In the genomic region with DNA sequence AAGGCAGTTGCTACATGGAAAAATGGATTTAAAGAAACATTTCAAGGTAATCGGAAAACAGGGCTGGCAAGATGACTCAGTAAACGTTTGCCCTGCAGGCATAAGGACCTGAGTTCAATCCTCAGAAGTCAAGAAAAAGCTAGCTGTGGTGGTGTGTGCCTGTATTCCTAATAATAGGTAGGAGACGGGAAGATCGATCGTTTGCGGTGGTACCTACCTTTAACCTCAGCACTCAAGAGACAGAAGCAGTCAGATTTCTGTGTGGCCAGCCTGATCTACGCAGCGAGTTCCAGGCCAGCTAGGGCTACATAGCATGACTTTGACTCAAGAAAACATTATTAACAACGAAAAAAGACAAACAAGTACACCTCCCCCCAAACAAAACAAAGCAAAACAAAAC, we compare ENCODE assay signal across 11 mouse cellular contexts. TPM values are rescaled to one million over a fixed set of nuclear protein-coding genes. Genes with fewer than 3 reads are reported as not detected.
DNase-seq lines count a peak whose midpoint lies in the region; ATAC-seq and TF ChIP-seq lines count a peak whose summit lies in the region.
"Had no signal": no experiment of that assay in that cellular context is flagged by ENCODE, and none has a peak within 500 bp of the region (broad histone marks: within the 10 kb centered on the region; RNA-seq: fewer than 3 reads in every experiment).

No protein-coding gene starts in this region.

- no peak overlapping the region for H3K4me2 ChIP-seq in forebrain, postnatal 0 days (ENCODE audit: low read depth)
- H3K4me2 ChIP-seq in midbrain, embryonic 11.5 days: peak overlapping the region; percentile 25; the same call in 1 of the 2 replicates

- H3K27me3 ChIP-seq in heart, adult 2 months (ENCODE audit: control insufficient read depth, insufficient read depth, low read length): no peaks in the 10 kb centered on the region
- H3K27me3 ChIP-seq in forebrain, postnatal 0 days (ENCODE audit: insufficient read depth, low read length): no peaks in the 10 kb centered on the region
- peaks cover 4% of the 10 kb centered on the region for H3K27me3 ChIP-seq in midbrain, embryonic 11.5 days (ENCODE audit: control insufficient read depth, insufficient read depth, low read length)

- intact Hi-C loops in heart, adult 2 months (cut with DNase I): no loop called here
- intact Hi-C loops in heart, postnatal 14 days (cut with DNase I): no loop called here
- intact Hi-C loops in left cerebral cortex, postnatal 14 days (cut with DNase I): no loop called here

- no peaks in the 10 kb centered on the region for H3K36me3 ChIP-seq in heart, adult 2 months (ENCODE audit: control insufficient read depth, insufficient read depth, low read length)
- H3K36me3 ChIP-seq in forebrain, postnatal 0 days (ENCODE audit: insufficient read depth): no peaks in the 10 kb centered on the region
- no peaks in the 10 kb centered on the region for H3K36me3 ChIP-seq in midbrain, embryonic 11.5 days (ENCODE audit: control insufficient read depth, insufficient read depth, low read length)

- TF ChIP-seq POLR2A in heart, adult 2 months (IDR thresholded peaks at IDR 0.05; ENCODE audit: insufficient read depth, low read depth, low read length): no peak

- no peaks in the 10 kb centered on the region for H3K79me2 ChIP-seq in heart, adult 2 months (replicated peaks; ENCODE audit: control insufficient read depth, insufficient read depth, low read length)

- peak overlapping the region; percentile 43 for H3K27ac ChIP-seq in heart, adult 2 months
- peak overlapping the region; percentile 57 for H3K27ac ChIP-seq in brown adipose tissue, adult 24 weeks (replicated peaks; ENCODE audit: low read depth, low read length)
- H3K27ac ChIP-seq in forebrain, postnatal 0 days (ENCODE audit: low read depth, low read length): peak overlapping the region; percentile 74
- H3K27ac ChIP-seq in midbrain, embryonic 11.5 days (ENCODE audit: low read depth, low read length): peak overlapping the region; percentile 79
- H3K27ac ChIP-seq: liver, embryonic 14.5 days; macrophage had no signal

- no peak for ATAC-seq in forebrain, postnatal 0 days
- peak; percentile 25 for ATAC-seq in midbrain, embryonic 11.5 days (ENCODE audit: low FRiP score)

- no peak overlapping the region for H3K4me3 ChIP-seq in heart, adult 2 months
- H3K4me3 ChIP-seq in brown adipose tissue, adult 24 weeks (ENCODE audit: insufficient read depth, low read depth, low read length): no peak overlapping the region
- no peak overlapping the region for H3K4me3 ChIP-seq in forebrain, postnatal 0 days (ENCODE audit: low read depth, low read length)
- H3K4me3 ChIP-seq in midbrain, embryonic 11.5 days (ENCODE audit: low read depth, low read length): no peak overlapping the region
- H3K4me3 ChIP-seq: erythroblast, embryonic 14.5 days had no signal

- H3K4me1 ChIP-seq in heart, adult 2 months (ENCODE audit: control insufficient read depth, insufficient read depth, low read length): peaks cover 4% of the 10 kb centered on the region
- peaks cover 7% of the 10 kb centered on the region; the same call in 1 of the 2 replicates for H3K4me1 ChIP-seq in brown adipose tissue, adult 24 weeks (ENCODE audit: control insufficient read depth, insufficient read depth, insufficient read length, low read length)
- 0 out of 2 replicates have a peak, but pooled peaks cover under 1% of the 10 kb centered on the region for H3K4me1 ChIP-seq in forebrain, postnatal 0 days (ENCODE audit: insufficient read depth)
- H3K4me1 ChIP-seq in midbrain, embryonic 11.5 days (ENCODE audit: control insufficient read depth, insufficient read depth, low read length): peaks cover 11% of the 10 kb centered on the region

- TF ChIP-seq EP300 in heart, adult 2 months (IDR thresholded peaks at IDR 0.05; ENCODE audit: insufficient read depth, low read depth, low read length): no peak

- DNase-seq in heart, adult 2 months: no peak
- no peak for DNase-seq in heart, postnatal 14 days
- DNase-seq in forebrain, postnatal 0 days: no peak
- DNase-seq in midbrain, embryonic 11.5 days (ENCODE audit: low spot score, missing footprints): peak; percentile 92
- no peak for DNase-seq in left cerebral cortex, postnatal 14 days (ENCODE audit: low spot score in 2 of 2)
- no peak for DNase-seq in adrenal gland, postnatal 25 days
- no peak for DNase-seq in thymus, postnatal 36 days

- 80% methylated on average over 9 of the region's 9 CpGs for WGBS in heart, adult 2 months
- WGBS in forebrain, postnatal 0 days: 33% methylated on average over 9 of the region's 9 CpGs
- 42% methylated on average over 9 of the region's 9 CpGs for WGBS in midbrain, embryonic 11.5 days

- no peak overlapping the region for H3K9ac ChIP-seq in heart, adult 2 months (ENCODE audit: low read depth, low read length)
- no peak overlapping the region for H3K9ac ChIP-seq in forebrain, postnatal 0 days
- 0 out of 2 replicates have a peak overlapping the region, but pooled peaks have one; percentile 16 for H3K9ac ChIP-seq in midbrain, embryonic 11.5 days (ENCODE audit: low read length)
- H3K9ac ChIP-seq: liver, embryonic 14.5 days had no signal

- no peak for TF ChIP-seq CTCF in heart, adult 2 months (IDR thresholded peaks at IDR 0.05)
- no peak for TF ChIP-seq CTCF in forebrain, postnatal 0 days (IDR thresholded peaks at IDR 0.05; ENCODE audit: low read depth)

- H3K9me3 ChIP-seq in forebrain, postnatal 0 days (ENCODE audit: low read length): no peaks in the 10 kb centered on the region
- peaks cover 8% of the 10 kb centered on the region; the same call in 1 of the 2 replicates for H3K9me3 ChIP-seq in midbrain, embryonic 11.5 days (ENCODE audit: control insufficient read depth, low read length)

RNA-seq across cellular contexts. Expression of a gene that starts 48.9 kb away (rescaled TPM):
- total RNA-seq in heart, adult 2 months (2021): 10 to 100 TPM; 24.0 to 27.1 TPM
- polyA plus RNA-seq in heart, adult 2 months (2012; rRNA removed): 30.6 and 41.7 TPM in 2 replicates
- 10 to 100 TPM; 16.3 to 17.0 TPM for total RNA-seq in heart, postnatal 14 days (2021)
- polyA plus RNA-seq in brown adipose tissue, adult 24 weeks (2012; ENCODE audit: insufficient read depth, insufficient read length, missing spikeins): 60.2 and 61.2 TPM in 2 replicates
- 1.5 TPM in 2 replicates for total RNA-seq in forebrain, postnatal 0 days (2014; rRNA removed)
- 0.96 and 1.5 TPM in 2 replicates for polyA plus RNA-seq in forebrain, postnatal 0 days (2015; fragmentation: Nextera tagmentation; extraction: Ambion mirVana)
- polyA plus RNA-seq in midbrain, embryonic 11.5 days (2014; fragmentation: Nextera tagmentation; extraction: Ambion mirVana): 2.2 and 2.8 TPM in 2 replicates
- total RNA-seq in left cerebral cortex, postnatal 14 days (2021): under 1 TPM; 0.37 to 0.70 TPM
- total RNA-seq in adrenal gland, postnatal 25 days (2021): 46.5 and 70.4 TPM in 2 replicates
